Mouse (Mus musculus) G1E (cell line): Measurements from ENCODE around the gene Gm20403.

Experiments
- CTCF ChIP-seq: IDR thresholded peaks from 2 replicates; pipeline ENCODE4 v1.5.1; 2012; ENCODE audit warnings: low read depth, low read length, inconsistent platforms, mixed read lengths
- GATA1 ChIP-seq: IDR thresholded peaks from 2 replicates; pipeline ENCODE4 v1.6.1; 2012; ENCODE audit warnings: borderline replicate concordance, low read length, inconsistent platforms, mixed read lengths
- POLR2AphosphoS5 ChIP-seq: IDR thresholded peaks from 2 replicates; pipeline ENCODE4 v1.6.1; 2012; ENCODE audit warnings: low read depth, low read length, inconsistent platforms; ENCODE audit not compliant: insufficient replicate concordance
- TAL1 ChIP-seq: conservative IDR thresholded peaks from 2 replicates; pipeline ENCODE4 v1.6.1; 2012; ENCODE audit warnings: low read depth, low read length, inconsistent platforms, mixed read lengths

DNA sequence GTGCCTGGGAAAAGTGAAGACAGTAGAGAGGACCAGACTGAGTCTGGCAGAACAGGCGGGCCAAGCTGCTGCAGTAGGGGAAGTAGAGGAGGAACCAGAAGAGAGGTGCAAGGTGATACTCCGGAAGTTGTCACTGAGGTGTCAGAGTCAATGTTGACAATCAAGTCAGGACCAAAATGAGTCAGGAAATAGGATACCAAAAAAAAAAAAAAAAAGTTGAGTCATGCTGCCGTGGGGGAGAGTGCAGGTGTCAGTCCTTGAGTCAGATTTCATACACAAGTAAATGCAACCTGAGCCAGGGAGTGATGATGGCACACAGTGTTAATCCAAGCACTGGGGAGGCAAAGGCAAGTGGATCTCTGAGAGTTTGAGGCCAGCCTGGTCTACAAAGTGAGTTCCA lies 40.8 kb upstream of the Gm20403 start:
- no peak for TF ChIP-seq CTCF
- TF ChIP-seq GATA1: no peak
- TF ChIP-seq TAL1: no peak
- no peak for TF ChIP-seq POLR2AphosphoS5
